Mouse (Mus musculus): ENCODE results near the gene Uqcrh. TPM values are rescaled to one million over a fixed set of nuclear protein-coding genes. Genes with fewer than 3 reads are reported as not detected.

Uqcrh gene
- 512 and 553 TPM in 2 replicates for polyA plus RNA-seq (2015; fragmentation: Nextera tagmentation; extraction: Ambion mirVana)

- Histone ChIP-seq H3K4me2 (ENCODE audit: low read depth, low read length) (peak within 1 kb of the TSS; percentile 91), H3K9me3 (replicated peaks; ENCODE audit: control insufficient read depth, low read length) (no peaks in the 10 kb centered on the region), H3K27ac (ENCODE audit: low read length) (peak within 1 kb of the TSS; percentile 98), H3K4me3 (replicated peaks; ENCODE audit: low read length) (peak within 1 kb of the TSS; percentile 99), H3K36me3 (ENCODE audit: control insufficient read depth, insufficient read depth, low read length) (no peaks in the 10 kb centered on the region; the same call in 1 of the 2 replicates), H3K27me3 (ENCODE audit: control insufficient read depth, insufficient read depth, low read length) (no peaks in the 10 kb centered on the region), H3K9ac (ENCODE audit: low read length) (peak within 1 kb of the TSS; percentile 99), H3K4me1 (ENCODE audit: control insufficient read depth, insufficient read depth, low read length) (peaks cover 27% of the 10 kb centered on the region)
- peak; percentile 94 for ATAC-seq (ENCODE audit: insufficient read depth, low FRiP score)
- WGBS = under 1% methylated on average over 55 of the region's 55 CpGs
Measured at GRCm38 (mm10) chr4:116074861-116075620, at the start of gene Uqcrh, which contains the start of gene Lrrc41. Gene Uqcrh, minus strand, starts transcription at chr4:116075071. Gene Lrrc41, plus strand, starts transcription at chr4:116075269.

- no peaks in the 10 kb centered on the region for H3K36me3 ChIP-seq (ENCODE audit: control insufficient read depth, insufficient read depth, low read length)
- peak within 1 kb of the TSS; percentile 68 for H3K4me3 ChIP-seq (replicated peaks; ENCODE audit: low read length)
- H3K9ac ChIP-seq (ENCODE audit: low read length) = peak within 1 kb of the TSS; percentile 67
- ATAC-seq (ENCODE audit: insufficient read depth, low FRiP score) = peak; percentile 97
- peaks cover 12% of the 10 kb centered on the region for H3K4me1 ChIP-seq (ENCODE audit: control insufficient read depth, insufficient read depth, low read length)
- H3K4me2 ChIP-seq (ENCODE audit: low read depth, low read length) = peak within 1 kb of the TSS; percentile 72
- peak within 1 kb of the TSS; percentile 25 for H3K27ac ChIP-seq (ENCODE audit: low read length)
- 4% methylated on average over 24 of the region's 24 CpGs for WGBS
- no peaks in the 10 kb centered on the region for H3K27me3 ChIP-seq (ENCODE audit: control insufficient read depth, insufficient read depth, low read length)
- no peaks in the 10 kb centered on the region for H3K9me3 ChIP-seq (replicated peaks; ENCODE audit: control insufficient read depth, low read length)
Measured at GRCm38 (mm10) chr4:116123602-116124519, 49.0 kb upstream of the Uqcrh start, which contains the start of the genes Rad54l and Pomgnt1. Gene Rad54l, minus strand, starts transcription at chr4:116123690. Gene Pomgnt1, plus strand, starts transcription at chr4:116123840.

GRCm38 (mm10) chr4:116122762-116123161 is 47.9 kb upstream of the Uqcrh start:
- H3K4me1 ChIP-seq (ENCODE audit: control insufficient read depth, insufficient read depth, low read length) = peaks cover 12% of the 10 kb centered on the region
- no peaks in the 10 kb centered on the region for H3K9me3 ChIP-seq (replicated peaks; ENCODE audit: control insufficient read depth, low read length)
- peak overlapping the region; percentile 68 for H3K4me3 ChIP-seq (replicated peaks; ENCODE audit: low read length)
- H3K27ac ChIP-seq (ENCODE audit: low read length) = no peak overlapping the region
- no peaks in the 10 kb centered on the region for H3K27me3 ChIP-seq (ENCODE audit: control insufficient read depth, insufficient read depth, low read length)
- H3K9ac ChIP-seq (ENCODE audit: low read length) = peak overlapping the region; percentile 67
- WGBS = 0% methylated on average over 1 of the region's 1 CpGs
- ATAC-seq (ENCODE audit: insufficient read depth, low FRiP score) = no peak
- H3K4me2 ChIP-seq (ENCODE audit: low read depth, low read length) = peak overlapping the region; percentile 72
- H3K36me3 ChIP-seq (ENCODE audit: control insufficient read depth, insufficient read depth, low read length) = no peaks in the 10 kb centered on the region

GRCm38 (mm10) chr4:116111486-116111885 is 36.6 kb upstream of the Uqcrh start:
- Histone ChIP-seq H3K4me2 (ENCODE audit: low read depth, low read length) (no peak overlapping the region), H3K9me3 (replicated peaks; ENCODE audit: control insufficient read depth, low read length) (no peaks in the 10 kb centered on the region), H3K27ac (ENCODE audit: low read length) (no peak overlapping the region), H3K9ac (ENCODE audit: low read length) (no peak overlapping the region), H3K27me3 (ENCODE audit: control insufficient read depth, insufficient read depth, low read length) (no peaks in the 10 kb centered on the region), H3K4me3 (replicated peaks; ENCODE audit: low read length) (no peak overlapping the region), H3K36me3 (ENCODE audit: control insufficient read depth, insufficient read depth, low read length) (no peaks in the 10 kb centered on the region), H3K4me1 (ENCODE audit: control insufficient read depth, insufficient read depth, low read length) (no peaks in the 10 kb centered on the region)
- 76% methylated on average over 2 of the region's 2 CpGs for WGBS
- no peak for ATAC-seq (ENCODE audit: insufficient read depth, low FRiP score)

GRCm38 (mm10) chr4:116110695-116111094 is 35.8 kb upstream of the Uqcrh start:
- Histone ChIP-seq H3K27me3 (ENCODE audit: control insufficient read depth, insufficient read depth, low read length) (no peaks in the 10 kb centered on the region), H3K36me3 (ENCODE audit: control insufficient read depth, insufficient read depth, low read length) (no peaks in the 10 kb centered on the region), H3K4me3 (replicated peaks; ENCODE audit: low read length) (no peak overlapping the region), H3K4me2 (ENCODE audit: low read depth, low read length) (no peak overlapping the region), H3K4me1 (ENCODE audit: control insufficient read depth, insufficient read depth, low read length) (no peaks in the 10 kb centered on the region), H3K9ac (ENCODE audit: low read length) (no peak overlapping the region), H3K27ac (ENCODE audit: low read length) (no peak overlapping the region), H3K9me3 (replicated peaks; ENCODE audit: control insufficient read depth, low read length) (no peaks in the 10 kb centered on the region)
- 90% methylated on average over 6 of the region's 6 CpGs for WGBS
- ATAC-seq (ENCODE audit: insufficient read depth, low FRiP score) = no peak

GRCm38 (mm10) chr4:116105278-116105677 is 30.4 kb upstream of the Uqcrh start:
- Histone ChIP-seq H3K27ac (ENCODE audit: low read length) (no peak overlapping the region), H3K4me2 (ENCODE audit: low read depth, low read length) (no peak overlapping the region), H3K9me3 (replicated peaks; ENCODE audit: control insufficient read depth, low read length) (no peaks in the 10 kb centered on the region), H3K27me3 (ENCODE audit: control insufficient read depth, insufficient read depth, low read length) (no peaks in the 10 kb centered on the region), H3K9ac (ENCODE audit: low read length) (no peak overlapping the region), H3K36me3 (ENCODE audit: control insufficient read depth, insufficient read depth, low read length) (no peaks in the 10 kb centered on the region), H3K4me3 (replicated peaks; ENCODE audit: low read length) (no peak overlapping the region), H3K4me1 (ENCODE audit: control insufficient read depth, insufficient read depth, low read length) (no peaks in the 10 kb centered on the region)
- no peak for ATAC-seq (ENCODE audit: insufficient read depth, low FRiP score)
- 94% methylated on average over 5 of the region's 5 CpGs for WGBS

- Histone ChIP-seq H3K36me3 (ENCODE audit: control insufficient read depth, insufficient read depth, low read length) (peaks cover 33% of the 10 kb centered on the region), H3K9me3 (replicated peaks; ENCODE audit: control insufficient read depth, low read length) (no peaks in the 10 kb centered on the region), H3K27me3 (ENCODE audit: control insufficient read depth, insufficient read depth, low read length) (no peaks in the 10 kb centered on the region), H3K9ac (ENCODE audit: low read length) (no peak overlapping the region), H3K4me3 (replicated peaks; ENCODE audit: low read length) (no peak overlapping the region), H3K4me2 (ENCODE audit: low read depth, low read length) (no peak overlapping the region), H3K4me1 (ENCODE audit: control insufficient read depth, insufficient read depth, low read length) (no peaks in the 10 kb centered on the region), H3K27ac (ENCODE audit: low read length) (no peak overlapping the region)
- ATAC-seq (ENCODE audit: insufficient read depth, low FRiP score) = no peak
- 75% methylated on average over 7 of the region's 7 CpGs for WGBS
Measured at GRCm38 (mm10) chr4:116100959-116101358, 26.1 kb upstream of the Uqcrh start.

GRCm38 (mm10) chr4:116097211-116097610 is 22.3 kb upstream of the Uqcrh start:
- 60% methylated on average over 8 of the region's 8 CpGs for WGBS
- no peak overlapping the region for H3K27ac ChIP-seq (ENCODE audit: low read length)

GRCm38 (mm10) chr4:116096291-116096690 is 21.4 kb upstream of the Uqcrh start:
- no peak overlapping the region for H3K4me2 ChIP-seq (ENCODE audit: low read depth, low read length)
- H3K9me3 ChIP-seq (replicated peaks; ENCODE audit: control insufficient read depth, low read length) = no peaks in the 10 kb centered on the region
- no peaks in the 10 kb centered on the region for H3K27me3 ChIP-seq (ENCODE audit: control insufficient read depth, insufficient read depth, low read length)
- peaks cover 46% of the 10 kb centered on the region for H3K36me3 ChIP-seq (ENCODE audit: control insufficient read depth, insufficient read depth, low read length)
- WGBS = 91% methylated on average over 10 of the region's 10 CpGs
- no peak for ATAC-seq (ENCODE audit: insufficient read depth, low FRiP score)
- H3K4me3 ChIP-seq (replicated peaks; ENCODE audit: low read length) = no peak overlapping the region
- no peaks in the 10 kb centered on the region for H3K4me1 ChIP-seq (ENCODE audit: control insufficient read depth, insufficient read depth, low read length)
- H3K27ac ChIP-seq (ENCODE audit: low read length) = no peak overlapping the region
- no peak overlapping the region for H3K9ac ChIP-seq (ENCODE audit: low read length)

More at GRCm38 (mm10) chr4:116097211-116097610, 22.3 kb upstream of the Uqcrh start:
- Histone ChIP-seq H3K9me3 (replicated peaks; ENCODE audit: control insufficient read depth, low read length) (no peaks in the 10 kb centered on the region), H3K9ac (ENCODE audit: low read length) (no peak overlapping the region), H3K36me3 (ENCODE audit: control insufficient read depth, insufficient read depth, low read length) (peaks cover 46% of the 10 kb centered on the region), H3K4me3 (replicated peaks; ENCODE audit: low read length) (no peak overlapping the region), H3K4me2 (ENCODE audit: low read depth, low read length) (no peak overlapping the region), H3K27me3 (ENCODE audit: control insufficient read depth, insufficient read depth, low read length) (no peaks in the 10 kb centered on the region), H3K4me1 (ENCODE audit: control insufficient read depth, insufficient read depth, low read length) (no peaks in the 10 kb centered on the region)
- ATAC-seq (ENCODE audit: insufficient read depth, low FRiP score) = no peak

Measured in stomach, embryonic 16.5 days (tissue).